33 mouse cellular contexts compared by ENCODE assay signal in genomic region chr6:38358253-38359027, GRCm38 (mm10). TPM values are rescaled to one million over a fixed set of nuclear protein-coding genes. Genes with fewer than 3 reads are reported as not detected.
DNase-seq lines count a peak whose midpoint lies in the region; ATAC-seq and TF ChIP-seq lines count a peak whose summit lies in the region.
"Had no signal": no experiment of that assay in that cellular context is flagged by ENCODE, and none has a peak within 500 bp of the region (broad histone marks: within the 10 kb centered on the region; RNA-seq: fewer than 3 reads in every experiment).

No protein-coding gene starts in this region.

- TF ChIP-seq POLR2A in ES-Bruce4 (IDR thresholded peaks at IDR 0.05; ENCODE audit: insufficient read depth, low read length) = no peak

- no peak for ATAC-seq in liver, embryonic 16.5 days (ENCODE audit: low read depth)
- ATAC-seq in forebrain, embryonic 13.5 days = no peak
- ATAC-seq in hindbrain, embryonic 12.5 days (ENCODE audit: low FRiP score) = no peak
- ATAC-seq: forebrain, embryonic 14.5 days; hindbrain, postnatal 0 days; intestine, embryonic 16.5 days; midbrain, embryonic 13.5 days had no signal

- no peak for TF ChIP-seq EP300 in ES-Bruce4 (IDR thresholded peaks at IDR 0.05; ENCODE audit: insufficient read depth, low read depth, low read length)

- 0 out of 2 replicates have a peak, but pooled peaks cover 11% of the 10 kb centered on the region for H3K4me1 ChIP-seq in heart, embryonic 10.5 days
- peaks cover 5% of the 10 kb centered on the region for H3K4me1 ChIP-seq in ES-Bruce4 (ENCODE audit: control insufficient read depth, insufficient read depth, low read length)
- H3K4me1 ChIP-seq in liver, embryonic 16.5 days (ENCODE audit: control insufficient read depth, low read depth, low read length) = peaks cover 46% of the 10 kb centered on the region
- peaks cover 21% of the 10 kb centered on the region for H3K4me1 ChIP-seq in forebrain, embryonic 13.5 days
- peaks cover 4% of the 10 kb centered on the region for H3K4me1 ChIP-seq in hindbrain, embryonic 12.5 days

- TF ChIP-seq CTCF in ES-Bruce4 (IDR thresholded peaks at IDR 0.05; ENCODE audit: low read depth, low read length) = no peak

- H3K4me3 ChIP-seq in heart, embryonic 10.5 days = no peak overlapping the region
- no peak overlapping the region for H3K4me3 ChIP-seq in ES-Bruce4 (ENCODE audit: low read depth, low read length)
- H3K4me3 ChIP-seq in liver, embryonic 16.5 days (ENCODE audit: low read depth, low read length) = no peak overlapping the region
- H3K4me3 ChIP-seq in forebrain, embryonic 13.5 days = no peak overlapping the region
- H3K4me3 ChIP-seq in hindbrain, embryonic 12.5 days = no peak overlapping the region
- H3K4me3 ChIP-seq: heart, adult 2 months; heart, embryonic 13.5 days; megakaryocyte, embryonic 14.5 days; midbrain, embryonic 13.5 days; neural tube, embryonic 15.5 days had no signal

- H3K9ac ChIP-seq in ES-Bruce4 (ENCODE audit: low read depth, poor library complexity, severe bottlenecking) = no peak overlapping the region
- H3K9ac ChIP-seq in liver, embryonic 16.5 days (ENCODE audit: low read depth, low read length) = no peak overlapping the region
- H3K9ac ChIP-seq in forebrain, embryonic 13.5 days = no peak overlapping the region
- H3K9ac ChIP-seq in hindbrain, embryonic 12.5 days = no peak overlapping the region
- H3K9ac ChIP-seq: heart, embryonic 13.5 days; midbrain, embryonic 13.5 days; neural tube, embryonic 15.5 days had no signal

- peaks cover 42% of the 10 kb centered on the region for H3K27me3 ChIP-seq in heart, embryonic 10.5 days (ENCODE audit: insufficient read depth, poor library complexity, severe bottlenecking)
- no peaks in the 10 kb centered on the region for H3K27me3 ChIP-seq in ES-Bruce4 (ENCODE audit: control insufficient read depth, insufficient read depth, low read length, poor library complexity, severe bottlenecking)
- H3K27me3 ChIP-seq in liver, embryonic 16.5 days (ENCODE audit: control insufficient read depth, insufficient read depth, low read depth, low read length) = no peaks in the 10 kb centered on the region
- peaks cover 47% of the 10 kb centered on the region for H3K27me3 ChIP-seq in forebrain, embryonic 13.5 days
- peaks cover 40% of the 10 kb centered on the region for H3K27me3 ChIP-seq in hindbrain, embryonic 12.5 days
- H3K27me3 ChIP-seq: CH12.LX; megakaryocyte, embryonic 14.5 days had no signal

- intact Hi-C loops in heart, postnatal 25 days (cut with DNase I) = loop anchor here (5.0 kb wide), 1 partner anchor 61 kb away; the partner anchor contains the start of gene Zc3hav1l

- peak; percentile 63 for DNase-seq in heart, embryonic 10.5 days (ENCODE audit: low spot score)
- no peak for DNase-seq in heart, postnatal 25 days (ENCODE audit: low spot score)
- peak; percentile 64 for DNase-seq in induced T-regulatory cell, adult 2 months (ENCODE audit: low read depth)
- no peak for DNase-seq in layer of hippocampus, adult 18-20 months (ENCODE audit: low spot score in 2 of 2)
- DNase-seq: adrenal gland, postnatal 36 days; cerebellum, adult 9-10 months; cerebellum, postnatal 36 days; gastrocnemius, postnatal 36 days; heart, adult 2 months; heart, postnatal 10 days; kidney, adult 8-10 months; kidney, postnatal 4 days; layer of hippocampus, adult 9-11 months; lung, postnatal 36 days; right cerebral cortex, postnatal 25 days; thymus, adult 18-20 months; thymus, postnatal 4 days had no signal

- no peak overlapping the region for H3K4me2 ChIP-seq in liver, embryonic 16.5 days (ENCODE audit: low read depth, low read length)
- no peak overlapping the region for H3K4me2 ChIP-seq in forebrain, embryonic 13.5 days
- H3K4me2 ChIP-seq in hindbrain, embryonic 12.5 days (replicated peaks) = no peak overlapping the region
- H3K4me2 ChIP-seq: heart, embryonic 13.5 days; midbrain, embryonic 13.5 days; neural tube, embryonic 15.5 days had no signal

- no peaks in the 10 kb centered on the region for H3K9me3 ChIP-seq in heart, embryonic 10.5 days
- no peaks in the 10 kb centered on the region for H3K9me3 ChIP-seq in ES-Bruce4 (replicated peaks; ENCODE audit: control insufficient read depth, insufficient read depth, low read length, poor library complexity, severe bottlenecking)
- H3K9me3 ChIP-seq in liver, embryonic 16.5 days (replicated peaks; ENCODE audit: control insufficient read depth, low read length) = no peaks in the 10 kb centered on the region
- H3K9me3 ChIP-seq in forebrain, embryonic 13.5 days (replicated peaks) = no peaks in the 10 kb centered on the region
- no peaks in the 10 kb centered on the region for H3K9me3 ChIP-seq in hindbrain, embryonic 12.5 days (replicated peaks)
- H3K9me3 ChIP-seq: G1E; heart, embryonic 13.5 days; megakaryocyte, embryonic 14.5 days; midbrain, embryonic 13.5 days; neural tube, embryonic 15.5 days had no signal

- H3K27ac ChIP-seq in heart, embryonic 10.5 days = no peak overlapping the region
- peak overlapping the region; percentile 80 for H3K27ac ChIP-seq in ES-Bruce4 (ENCODE audit: insufficient read depth, low read length)
- H3K27ac ChIP-seq in liver, embryonic 16.5 days (ENCODE audit: low read length) = peak overlapping the region; percentile 51
- H3K27ac ChIP-seq in forebrain, embryonic 13.5 days = no peak overlapping the region
- H3K27ac ChIP-seq in hindbrain, embryonic 12.5 days = no peak overlapping the region
- H3K27ac ChIP-seq: heart, adult 2 months; heart, embryonic 13.5 days; hindbrain, postnatal 0 days; kidney, postnatal 0 days; midbrain, embryonic 13.5 days; neural tube, embryonic 15.5 days; stomach, postnatal 0 days had no signal

- H3K36me3 ChIP-seq in heart, embryonic 10.5 days = no peaks in the 10 kb centered on the region
- no peaks in the 10 kb centered on the region for H3K36me3 ChIP-seq in ES-Bruce4 (ENCODE audit: control insufficient read depth, insufficient read depth, low read length, poor library complexity, severe bottlenecking)
- no peaks in the 10 kb centered on the region for H3K36me3 ChIP-seq in liver, embryonic 16.5 days (ENCODE audit: control insufficient read depth, insufficient read depth)
- no peaks in the 10 kb centered on the region for H3K36me3 ChIP-seq in forebrain, embryonic 13.5 days (ENCODE audit: poor library complexity, severe bottlenecking)
- no peaks in the 10 kb centered on the region for H3K36me3 ChIP-seq in hindbrain, embryonic 12.5 days
- H3K36me3 ChIP-seq: G1E; heart, embryonic 13.5 days; midbrain, embryonic 13.5 days; neural tube, embryonic 15.5 days had no signal

- WGBS in heart, embryonic 10.5 days = 59% methylated on average over 8 of the region's 8 CpGs
- WGBS in liver, embryonic 16.5 days (ENCODE audit: insufficient replicate concordance) = 38% methylated on average over 8 of the region's 8 CpGs
- WGBS in forebrain, embryonic 13.5 days = 67% methylated on average over 8 of the region's 8 CpGs
- WGBS in hindbrain, embryonic 12.5 days = 74% methylated on average over 8 of the region's 8 CpGs

RNA-seq across cellular contexts. Expression of gene Zc3hav1, which starts 4.0 kb away (rescaled TPM):
- 8.0 and 9.7 TPM in 2 replicates for polyA plus RNA-seq in heart, embryonic 10.5 days (2016; fragmentation: Nextera tagmentation; extraction: Ambion mirVana)
- 10 to 100 TPM; 12.6 to 15.3 TPM for total RNA-seq in heart, postnatal 25 days (2021)
- 37.6 and 39.1 TPM in 2 replicates for polyA plus RNA-seq in ES-Bruce4 (2011; ENCODE audit: insufficient read depth, insufficient read length, low read depth, missing spikeins)
- 21.4 and 22.3 TPM in 2 replicates for polyA plus RNA-seq in liver, embryonic 16.5 days (2015; fragmentation: Nextera tagmentation; extraction: Ambion mirVana)
- 0.75 and 1.0 TPM in 2 replicates for polyA plus RNA-seq in forebrain, embryonic 13.5 days (2015; fragmentation: Nextera tagmentation; extraction: Ambion mirVana)
- 1.9 and 2.3 TPM in 2 replicates for polyA plus RNA-seq in hindbrain, embryonic 12.5 days (2016; fragmentation: Nextera tagmentation; extraction: Ambion mirVana)
- total RNA-seq in layer of hippocampus, adult 18-20 months (2021) = 1 to 10 TPM; 5.1 to 7.1 TPM

RNA-seq across cellular contexts. Expression of gene Ttc26, which starts 22.8 kb away (rescaled TPM):
- 4.2 and 6.8 TPM in 2 replicates for polyA plus RNA-seq in heart, embryonic 10.5 days (2016; fragmentation: Nextera tagmentation; extraction: Ambion mirVana)
- 1 to 10 TPM; 2.2 to 2.5 TPM for total RNA-seq in heart, postnatal 25 days (2021)
- polyA plus RNA-seq in ES-Bruce4 (2011; ENCODE audit: insufficient read depth, insufficient read length, low read depth, missing spikeins) = 12.1 and 14.3 TPM in 2 replicates
- 0.22 and 0.42 TPM in 2 replicates for polyA plus RNA-seq in liver, embryonic 16.5 days (2015; fragmentation: Nextera tagmentation; extraction: Ambion mirVana)
- 9.5 and 9.7 TPM in 2 replicates for polyA plus RNA-seq in forebrain, embryonic 13.5 days (2015; fragmentation: Nextera tagmentation; extraction: Ambion mirVana)
- polyA plus RNA-seq in hindbrain, embryonic 12.5 days (2016; fragmentation: Nextera tagmentation; extraction: Ambion mirVana) = 12.2 and 12.7 TPM in 2 replicates
- total RNA-seq in layer of hippocampus, adult 18-20 months (2021) = 10 to 100 TPM; 12.0 to 12.7 TPM
- total RNA-seq: monocyte, adult 5-6 weeks had no signal

RNA-seq across cellular contexts. Expression of gene Zc3hav1l, which starts 59.4 kb away (rescaled TPM):
- polyA plus RNA-seq in heart, embryonic 10.5 days (2016; fragmentation: Nextera tagmentation; extraction: Ambion mirVana) = 11.9 and 13.4 TPM in 2 replicates
- 1 to 10 TPM; 1.6 to 2.4 TPM for total RNA-seq in heart, postnatal 25 days (2021)
- polyA plus RNA-seq in ES-Bruce4 (2011; ENCODE audit: insufficient read depth, insufficient read length, low read depth, missing spikeins) = 22.8 and 23.2 TPM in 2 replicates
- polyA plus RNA-seq in liver, embryonic 16.5 days (2015; fragmentation: Nextera tagmentation; extraction: Ambion mirVana) = 1.1 and 1.4 TPM in 2 replicates
- polyA plus RNA-seq in forebrain, embryonic 13.5 days (2015; fragmentation: Nextera tagmentation; extraction: Ambion mirVana) = 8.2 and 8.7 TPM in 2 replicates
- polyA plus RNA-seq in hindbrain, embryonic 12.5 days (2016; fragmentation: Nextera tagmentation; extraction: Ambion mirVana) = 16.3 and 18.9 TPM in 2 replicates
- total RNA-seq in layer of hippocampus, adult 18-20 months (2021) = 1 to 10 TPM; 4.5 to 4.6 TPM
- total RNA-seq: monocyte, adult 5-6 weeks had no signal

Comparison
In these comparisons a context has a peak if more than half of its experiments do, and no peak if none do; other contexts are left out.
1. DNase-seq: peak in heart, embryonic 10.5 days (single experiment) and induced T-regulatory cell, adult 2 months (single experiment); none in heart, postnatal 25 days (single experiment) and layer of hippocampus, adult 18-20 months (0 of 2).
2. H3K27ac ChIP-seq: peak in ES-Bruce4 (single experiment) and liver, embryonic 16.5 days (single experiment); none in heart, embryonic 10.5 days (single experiment), forebrain, embryonic 13.5 days (single experiment) and hindbrain, embryonic 12.5 days (single experiment).